Mouse (Mus musculus): ENCODE results near the gene Slc35d2. TPM values are rescaled to one million over a fixed set of nuclear protein-coding genes. Genes with fewer than 3 reads are reported as not detected.

Gene Slc35d2
- polyA plus RNA-seq (2015; fragmentation: Nextera tagmentation; extraction: Ambion mirVana), result 8.0 and 9.0 TPM in 2 replicates

DNA sequence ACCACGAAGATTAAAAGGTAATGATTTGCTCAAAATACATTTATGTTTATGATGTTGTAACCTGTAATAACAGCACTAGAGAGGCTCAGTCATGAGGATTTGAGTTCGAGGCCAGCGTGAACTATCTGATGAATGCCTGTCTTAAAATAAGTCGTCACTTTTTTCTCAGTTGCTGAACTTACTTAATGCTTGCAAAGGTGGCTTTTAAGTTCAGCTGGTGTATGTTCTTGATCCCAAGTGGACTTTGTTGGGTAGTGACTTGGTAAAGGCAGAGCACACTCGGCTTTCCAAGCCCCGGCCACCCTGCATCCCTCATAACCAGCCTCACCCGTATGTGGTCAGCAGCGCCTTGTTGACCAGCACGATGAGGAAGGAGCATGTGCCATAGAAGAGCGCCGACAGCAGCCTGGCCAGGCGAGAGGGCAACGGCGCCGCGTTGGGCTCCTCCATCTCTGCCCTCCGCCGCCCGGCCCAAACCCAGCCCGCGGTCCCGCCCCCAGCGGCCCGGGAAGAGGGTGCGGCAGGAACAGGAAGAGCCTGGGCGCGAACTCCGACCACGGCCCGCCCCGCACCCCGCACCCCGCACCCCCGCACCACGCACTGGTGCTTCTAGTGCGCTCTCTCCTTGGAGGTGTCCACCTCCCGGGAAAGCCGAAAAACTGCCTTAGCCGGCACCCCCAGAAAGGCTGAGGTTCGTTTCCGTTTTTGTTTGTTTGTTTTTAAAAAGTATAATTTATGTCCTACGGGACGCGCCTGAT lies at the start of gene Slc35d2:
TSS of gene Slc35d2 (minus strand) at position 511 of the 758 bp plus-strand sequence.
- Histone ChIP-seq H3K4me3 (ENCODE audit: low read depth, low read length) (peak within 1 kb of the TSS; percentile 60), H3K27ac (ENCODE audit: low read length) (peak within 1 kb of the TSS; percentile 34), H3K9ac (replicated peaks; ENCODE audit: low read depth) (peak within 1 kb of the TSS; percentile 37), H3K36me3 (ENCODE audit: insufficient read depth, low read length) (no peaks in the 10 kb centered on the region), H3K4me2 (replicated peaks; ENCODE audit: low read depth, low read length) (peak within 1 kb of the TSS; percentile 77), H3K4me1 (ENCODE audit: insufficient read depth, low read depth, low read length) (no peaks in the 10 kb centered on the region), H3K27me3 (replicated peaks; ENCODE audit: insufficient read depth, low read length) (no peaks in the 10 kb centered on the region), H3K9me3 (ENCODE audit: low read length) (no peaks in the 10 kb centered on the region)
- TF ChIP-seq CTCF (IDR thresholded peaks at IDR 0.05), result peak; percentile 41; the same call in 1 of the 2 replicates
- no peak for TF ChIP-seq EP300 (IDR thresholded peaks at IDR 0.05)
- 7% methylated on average over 40 of the region's 44 CpGs for WGBS
- peak; percentile 66 for DNase-seq (ENCODE audit: low spot score)
- ATAC-seq, result peak; percentile 93

GRCm38 (mm10) chr13:64178000-64178399 lies 48.8 kb upstream of the Slc35d2 start:
- Histone ChIP-seq H3K4me3 (ENCODE audit: low read depth, low read length) (no peak overlapping the region), H3K4me1 (ENCODE audit: insufficient read depth, low read depth, low read length) (no peaks in the 10 kb centered on the region), H3K9me3 (ENCODE audit: low read length) (no peaks in the 10 kb centered on the region), H3K9ac (replicated peaks; ENCODE audit: low read depth) (no peak overlapping the region), H3K4me2 (replicated peaks; ENCODE audit: low read depth, low read length) (no peak overlapping the region), H3K27me3 (replicated peaks; ENCODE audit: insufficient read depth, low read length) (no peaks in the 10 kb centered on the region), H3K27ac (ENCODE audit: low read length) (no peak overlapping the region), H3K36me3 (ENCODE audit: insufficient read depth, low read length) (0 out of 2 replicates have a peak, but pooled peaks cover 4% of the 10 kb centered on the region)
- peak; percentile 17 for DNase-seq (ENCODE audit: low spot score)
- TF ChIP-seq EP300 (IDR thresholded peaks at IDR 0.05), result no peak
- no peak for TF ChIP-seq CTCF (IDR thresholded peaks at IDR 0.05)
- ATAC-seq, result peak; percentile 14; the same call in 1 of the 2 replicates
- 54% methylated on average over 7 of the region's 7 CpGs for WGBS

DNA sequence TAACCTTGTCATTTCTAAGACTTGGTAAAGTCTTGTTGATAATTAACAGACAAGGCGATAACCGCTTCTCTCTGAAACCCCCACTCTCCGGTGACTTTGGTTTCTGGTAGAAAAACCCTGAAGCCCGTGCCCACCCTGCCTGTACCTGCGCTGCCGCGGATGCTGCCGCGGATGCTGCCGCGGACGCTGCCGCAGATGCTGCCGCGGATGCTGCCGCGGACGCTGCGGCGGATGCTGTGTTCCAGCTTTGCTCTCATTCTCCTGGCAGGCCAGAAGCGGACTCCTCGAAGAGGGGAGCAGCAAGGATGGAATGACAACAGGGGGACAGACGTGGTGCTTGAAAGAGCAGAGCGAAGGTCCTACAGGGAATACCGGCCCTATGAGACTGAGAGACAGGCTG lies 40.6 kb upstream of the Slc35d2 start:
- 96% methylated on average over 25 of the region's 25 CpGs for WGBS
- H3K4me2 ChIP-seq (replicated peaks; ENCODE audit: low read depth, low read length), result no peak overlapping the region
- TF ChIP-seq CTCF (IDR thresholded peaks at IDR 0.05), result no peak
- H3K36me3 ChIP-seq (ENCODE audit: insufficient read depth, low read length), result no peaks in the 10 kb centered on the region; the same call in 1 of the 2 replicates
- no peak overlapping the region for H3K9ac ChIP-seq (replicated peaks; ENCODE audit: low read depth)
- no peak overlapping the region for H3K27ac ChIP-seq (ENCODE audit: low read length)
- H3K9me3 ChIP-seq (ENCODE audit: low read length), result peaks cover 27% of the 10 kb centered on the region
- no peaks in the 10 kb centered on the region for H3K4me1 ChIP-seq (ENCODE audit: insufficient read depth, low read depth, low read length)
- no peak overlapping the region for H3K4me3 ChIP-seq (ENCODE audit: low read depth, low read length)
- H3K27me3 ChIP-seq (replicated peaks; ENCODE audit: insufficient read depth, low read length), result no peaks in the 10 kb centered on the region
- ATAC-seq (no peak), DNase-seq (ENCODE audit: low spot score) (no peak)

DNA sequence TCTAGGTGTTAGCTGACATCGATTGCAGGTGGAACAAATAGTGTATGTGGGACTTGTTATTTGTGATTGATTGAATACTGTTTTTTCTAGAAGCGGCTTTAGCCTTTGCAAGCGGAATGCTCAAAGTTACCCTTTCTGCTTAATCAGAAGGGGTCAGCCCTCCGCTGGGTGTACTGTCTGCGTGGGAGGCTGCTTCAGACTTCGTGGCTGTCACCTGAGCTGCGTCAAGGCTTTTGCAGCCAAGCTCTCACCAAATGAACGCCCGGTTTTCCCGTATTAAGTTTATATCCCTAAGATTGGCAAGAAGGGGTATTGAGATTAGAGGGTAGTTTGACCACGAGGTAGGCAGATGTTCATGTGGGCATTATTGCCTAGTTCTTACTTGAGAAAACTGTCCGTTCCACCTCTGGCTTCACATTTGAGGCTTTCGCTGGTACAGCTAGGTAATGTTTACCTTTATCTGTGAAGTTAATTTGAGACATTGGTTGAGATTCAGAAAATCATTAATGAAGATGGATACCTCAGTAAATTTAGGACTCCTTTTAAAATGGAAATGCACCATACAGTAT lies 34.1 kb upstream of the Slc35d2 start:
- Histone ChIP-seq H3K9me3 (ENCODE audit: low read length) (no peaks in the 10 kb centered on the region), H3K4me2 (replicated peaks; ENCODE audit: low read depth, low read length) (peak overlapping the region; percentile 82), H3K4me1 (ENCODE audit: insufficient read depth, low read depth, low read length) (0 out of 2 replicates have a peak, but pooled peaks cover 6% of the 10 kb centered on the region), H3K27me3 (replicated peaks; ENCODE audit: insufficient read depth, low read length) (no peaks in the 10 kb centered on the region), H3K27ac (ENCODE audit: low read length) (no peak overlapping the region), H3K36me3 (ENCODE audit: insufficient read depth, low read length) (no peaks in the 10 kb centered on the region), H3K9ac (replicated peaks; ENCODE audit: low read depth) (peak overlapping the region; percentile 60), H3K4me3 (ENCODE audit: low read depth, low read length) (peak overlapping the region; percentile 68; the same call in 1 of the 2 replicates)
- WGBS, result 42% methylated on average over 13 of the region's 13 CpGs
- no peak for ATAC-seq
- no peak for DNase-seq (ENCODE audit: low spot score)
- TF ChIP-seq CTCF (IDR thresholded peaks at IDR 0.05), result no peak

- TF ChIP-seq CTCF (IDR thresholded peaks at IDR 0.05) (no peak), EP300 (IDR thresholded peaks at IDR 0.05) (no peak)
- Histone ChIP-seq H3K9ac (replicated peaks; ENCODE audit: low read depth) (peak overlapping the region; percentile 60), H3K27me3 (replicated peaks; ENCODE audit: insufficient read depth, low read length) (no peaks in the 10 kb centered on the region), H3K27ac (ENCODE audit: low read length) (no peak overlapping the region), H3K4me1 (ENCODE audit: insufficient read depth, low read depth, low read length) (0 out of 2 replicates have a peak, but pooled peaks cover 6% of the 10 kb centered on the region), H3K4me3 (ENCODE audit: low read depth, low read length) (peak overlapping the region; percentile 68), H3K36me3 (ENCODE audit: insufficient read depth, low read length) (no peaks in the 10 kb centered on the region), H3K9me3 (ENCODE audit: low read length) (no peaks in the 10 kb centered on the region), H3K4me2 (replicated peaks; ENCODE audit: low read depth, low read length) (peak overlapping the region; percentile 82)
- ATAC-seq, result no peak
- WGBS, result 6% methylated on average over 14 of the region's 14 CpGs
- DNase-seq (ENCODE audit: low spot score), result no peak
These were observed 33.5 kb upstream of the Slc35d2 start for GRCm38 (mm10) chr13:64162626-64163025.

- no peaks in the 10 kb centered on the region for H3K36me3 ChIP-seq (ENCODE audit: insufficient read depth, low read length)
- peak; percentile 69 for ATAC-seq
- H3K27ac ChIP-seq (ENCODE audit: low read length), result peak overlapping the region; percentile 85
- H3K9ac ChIP-seq (replicated peaks; ENCODE audit: low read depth), result peak overlapping the region; percentile 60
- no peak for TF ChIP-seq CTCF (IDR thresholded peaks at IDR 0.05)
- TF ChIP-seq EP300 (IDR thresholded peaks at IDR 0.05), result no peak
- H3K4me2 ChIP-seq (replicated peaks; ENCODE audit: low read depth, low read length), result peak overlapping the region; percentile 82
- H3K4me3 ChIP-seq (ENCODE audit: low read depth, low read length), result peak overlapping the region; percentile 68
- under 1% methylated on average over 57 of the region's 71 CpGs for WGBS
- H3K4me1 ChIP-seq (ENCODE audit: insufficient read depth, low read depth, low read length), result 0 out of 2 replicates have a peak, but pooled peaks cover 6% of the 10 kb centered on the region
- H3K27me3 ChIP-seq (replicated peaks; ENCODE audit: insufficient read depth, low read length), result no peaks in the 10 kb centered on the region
- DNase-seq (ENCODE audit: low spot score), result no peak
- no peaks in the 10 kb centered on the region for H3K9me3 ChIP-seq (ENCODE audit: low read length)
These were observed 32.9 kb upstream of the Slc35d2 start for GRCm38 (mm10) chr13:64161916-64162611.
